Mouse (Mus musculus): ENCODE measurements around the gene Vps18. TPM values are rescaled to one million over a fixed set of nuclear protein-coding genes. Genes with fewer than 3 reads are reported as not detected.

Gene Vps18
- polyA plus RNA-seq, 1 experiment: 32.2 TPM

GRCm38 (mm10) chr2:119298330-119298729 lies 9.8 kb downstream of the Vps18 start:
- Histone ChIP-seq H3K27ac (ENCODE audit: insufficient read depth, low read length) (no peak overlapping the region), H3K4me1 (ENCODE audit: control insufficient read depth, insufficient read depth, low read length) (no peaks in the 10 kb centered on the region), H3K4me3 (ENCODE audit: insufficient read depth, low read length) (no peak overlapping the region)
- TF ChIP-seq POLR2A (IDR thresholded peaks at IDR 0.05; ENCODE audit: extremely low read depth, insufficient read depth, low read length) (no peak), CTCF (IDR thresholded peaks at IDR 0.05; ENCODE audit: extremely low read depth, insufficient read depth, low read length) (peak; percentile 82)

GRCm38 (mm10) chr2:119298839-119299238 lies 10.3 kb downstream of the Vps18 start:
- Histone ChIP-seq H3K27ac (ENCODE audit: insufficient read depth, low read length) (no peak overlapping the region), H3K4me3 (ENCODE audit: insufficient read depth, low read length) (no peak overlapping the region), H3K4me1 (ENCODE audit: control insufficient read depth, insufficient read depth, low read length) (no peaks in the 10 kb centered on the region)
- TF ChIP-seq CTCF (IDR thresholded peaks at IDR 0.05; ENCODE audit: extremely low read depth, insufficient read depth, low read length) (no peak), POLR2A (IDR thresholded peaks at IDR 0.05; ENCODE audit: extremely low read depth, insufficient read depth, low read length) (no peak)

GRCm38 (mm10) chr2:119299981-119300818 lies 11.7 kb downstream of the Vps18 start:
- H3K4me3 ChIP-seq (ENCODE audit: insufficient read depth, low read length): no peak overlapping the region
- TF ChIP-seq CTCF (IDR thresholded peaks at IDR 0.05; ENCODE audit: extremely low read depth, insufficient read depth, low read length) (peak; percentile 54), POLR2A (IDR thresholded peaks at IDR 0.05; ENCODE audit: extremely low read depth, insufficient read depth, low read length) (no peak)
- peak overlapping the region; percentile 72; the same call in 1 of the 2 replicates for H3K27ac ChIP-seq (ENCODE audit: insufficient read depth, low read length)
- H3K4me1 ChIP-seq (ENCODE audit: control insufficient read depth, insufficient read depth, low read length): no peaks in the 10 kb centered on the region

- H3K4me3 ChIP-seq (ENCODE audit: insufficient read depth, low read length): no peak overlapping the region
- no peaks in the 10 kb centered on the region for H3K4me1 ChIP-seq (ENCODE audit: control insufficient read depth, insufficient read depth, low read length)
- no peak overlapping the region for H3K27ac ChIP-seq (ENCODE audit: insufficient read depth, low read length)
- TF ChIP-seq POLR2A (IDR thresholded peaks at IDR 0.05; ENCODE audit: extremely low read depth, insufficient read depth, low read length) (no peak), CTCF (IDR thresholded peaks at IDR 0.05; ENCODE audit: extremely low read depth, insufficient read depth, low read length) (no peak)
These were observed 12.4 kb downstream of the Vps18 start for GRCm38 (mm10) chr2:119300819-119301493.

GRCm38 (mm10) chr2:119302876-119303275 lies 14.3 kb downstream of the Vps18 start:
- Histone ChIP-seq H3K4me1 (ENCODE audit: control insufficient read depth, insufficient read depth, low read length) (no peaks in the 10 kb centered on the region), H3K4me3 (ENCODE audit: insufficient read depth, low read length) (no peak overlapping the region), H3K27ac (ENCODE audit: insufficient read depth, low read length) (no peak overlapping the region)
- TF ChIP-seq CTCF (IDR thresholded peaks at IDR 0.05; ENCODE audit: extremely low read depth, insufficient read depth, low read length) (no peak), POLR2A (IDR thresholded peaks at IDR 0.05; ENCODE audit: extremely low read depth, insufficient read depth, low read length) (no peak)

- H3K4me3 ChIP-seq (ENCODE audit: insufficient read depth, low read length): no peak overlapping the region
- no peaks in the 10 kb centered on the region for H3K4me1 ChIP-seq (ENCODE audit: control insufficient read depth, insufficient read depth, low read length)
- TF ChIP-seq POLR2A (IDR thresholded peaks at IDR 0.05; ENCODE audit: extremely low read depth, insufficient read depth, low read length) (no peak), CTCF (IDR thresholded peaks at IDR 0.05; ENCODE audit: extremely low read depth, insufficient read depth, low read length) (no peak)
- H3K27ac ChIP-seq (ENCODE audit: insufficient read depth, low read length): no peak overlapping the region
These were observed 15.9 kb downstream of the Vps18 start for GRCm38 (mm10) chr2:119304391-119304790.

- TF ChIP-seq CTCF (IDR thresholded peaks at IDR 0.05; ENCODE audit: extremely low read depth, insufficient read depth, low read length) (no peak), POLR2A (IDR thresholded peaks at IDR 0.05; ENCODE audit: extremely low read depth, insufficient read depth, low read length) (no peak)
- H3K27ac ChIP-seq (ENCODE audit: insufficient read depth, low read length): no peak overlapping the region
- H3K4me1 ChIP-seq (ENCODE audit: control insufficient read depth, insufficient read depth, low read length): no peaks in the 10 kb centered on the region
These were observed 16.3 kb downstream of the Vps18 start for GRCm38 (mm10) chr2:119304798-119305208.

GRCm38 (mm10) chr2:119311544-119311943 lies 23.0 kb downstream of the Vps18 start:
- TF ChIP-seq POLR2A (IDR thresholded peaks at IDR 0.05; ENCODE audit: extremely low read depth, insufficient read depth, low read length): no peak
- no peak for TF ChIP-seq CTCF (IDR thresholded peaks at IDR 0.05; ENCODE audit: extremely low read depth, insufficient read depth, low read length)
- H3K27ac ChIP-seq (ENCODE audit: insufficient read depth, low read length): no peak overlapping the region
- H3K4me3 ChIP-seq (ENCODE audit: insufficient read depth, low read length): no peak overlapping the region
- no peaks in the 10 kb centered on the region for H3K4me1 ChIP-seq (ENCODE audit: control insufficient read depth, insufficient read depth, low read length)

More at GRCm38 (mm10) chr2:119304798-119305208, 16.3 kb downstream of the Vps18 start:
- H3K4me3 ChIP-seq (ENCODE audit: insufficient read depth, low read length): no peak overlapping the region

GRCm38 (mm10) chr2:119312380-119312958 lies 23.9 kb downstream of the Vps18 start:
- Histone ChIP-seq H3K27ac (ENCODE audit: insufficient read depth, low read length) (no peak overlapping the region), H3K4me3 (ENCODE audit: insufficient read depth, low read length) (no peak overlapping the region), H3K4me1 (ENCODE audit: control insufficient read depth, insufficient read depth, low read length) (no peaks in the 10 kb centered on the region)
- TF ChIP-seq POLR2A (IDR thresholded peaks at IDR 0.05; ENCODE audit: extremely low read depth, insufficient read depth, low read length): no peak
- no peak for TF ChIP-seq CTCF (IDR thresholded peaks at IDR 0.05; ENCODE audit: extremely low read depth, insufficient read depth, low read length)

Data from cortical plate, adult 2 months (tissue).